Mouse (Mus musculus) heart, postnatal 0 days (tissue): Measurements from ENCODE around the gene Ube4b.

Experiments used
- CTCF ChIP-seq: IDR thresholded peaks from 2 replicates; pipeline ENCODE4 v1.5.1; 2016; ENCODE audit warnings: antibody characterized with exemption, control low read depth, low read depth
- EP300 ChIP-seq: IDR thresholded peaks from 2 replicates; pipeline ENCODE4 v1.6.1; 2016; ENCODE audit warnings: antibody characterized with exemption, low read depth

- TF ChIP-seq CTCF: no peak
- TF ChIP-seq EP300: no peak
Observed at GRCm38 (mm10) chr4:149314275-149314837, 112.2 kb downstream of the Ube4b start.
